Mouse (Mus musculus) mouse trophoblast stem cell (cell line): ENCODE results near the gene Bcl2l13.
"Not testable (repeated sequence)": the region's sequence is repeated elsewhere in the genome, so short reads cannot be mapped to it uniquely, and the experiment has no call there.

Experiments
- in situ Hi-C, 2 experiments: fragments of 300-500 bp; cut with MseI, MboI; formaldehyde crosslinking; loops; 2 replicates in 1 of 2; 3 replicates in 1 of 2; pipeline ENCODE4 v1.15.1; 2025

Bcl2l13 gene

DNA sequence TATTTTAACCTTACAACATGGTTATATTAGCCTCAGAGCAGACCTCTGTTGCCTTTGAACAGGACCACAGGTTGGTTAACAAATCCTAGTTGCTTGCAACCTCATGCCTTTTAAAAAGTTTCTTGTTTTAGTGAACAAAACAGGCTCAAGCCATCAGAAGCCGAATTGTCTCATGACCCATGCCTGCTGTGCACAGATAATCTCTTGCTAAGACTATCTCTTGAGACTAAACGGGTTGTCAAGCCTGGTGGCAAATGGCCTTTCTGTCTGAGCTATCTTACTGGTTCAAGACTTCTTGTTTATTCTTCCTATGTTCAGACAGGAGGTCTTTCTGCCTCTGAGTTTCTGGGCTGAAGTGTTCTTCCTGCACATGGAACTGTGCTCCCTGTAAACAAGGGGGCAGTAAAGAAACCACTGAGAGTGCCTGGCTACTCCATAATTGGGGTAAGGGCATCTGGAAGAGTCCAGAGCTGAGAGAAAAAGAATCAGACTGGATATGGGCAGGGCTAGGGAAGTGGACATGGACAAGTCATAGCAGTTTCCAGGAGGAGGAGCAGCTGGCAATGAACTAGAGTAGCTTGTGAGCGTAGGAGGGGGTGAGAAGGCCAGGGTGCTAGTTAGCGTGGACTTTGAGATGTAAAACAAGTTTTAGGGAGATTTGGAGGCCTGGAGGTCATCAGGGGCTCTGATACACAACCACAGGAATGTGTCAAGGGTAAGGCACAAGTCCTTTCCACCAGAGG, 5.0 kb upstream of the Bcl2l13 start:
- in situ Hi-C loops, result no loop called here

DNA sequence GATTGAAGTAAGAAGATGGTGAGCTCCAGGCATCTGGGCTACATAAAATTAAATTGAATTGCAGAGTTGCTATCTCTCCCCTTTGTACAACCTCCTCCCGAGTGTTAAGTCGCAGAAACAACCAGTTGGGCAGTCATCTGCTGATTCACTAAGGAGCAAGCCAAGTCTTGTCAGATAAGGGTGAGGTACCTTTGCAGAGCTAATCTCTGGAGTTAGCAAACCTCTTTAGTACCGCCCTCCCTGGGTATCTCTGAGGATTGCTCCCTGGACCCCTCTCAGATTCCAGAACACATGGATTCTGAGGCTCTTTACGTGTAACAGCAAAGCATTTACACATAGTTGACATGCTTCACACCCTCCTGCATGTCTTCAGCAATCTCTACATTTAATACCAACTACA, 3.9 kb upstream of the Bcl2l13 start:
- in situ Hi-C loops, result no loop called here

- in situ Hi-C loops, result no loop called here
These were observed 1.2 kb upstream of the Bcl2l13 start for GRCm38 (mm10) chr6:120834766-120835321.

DNA sequence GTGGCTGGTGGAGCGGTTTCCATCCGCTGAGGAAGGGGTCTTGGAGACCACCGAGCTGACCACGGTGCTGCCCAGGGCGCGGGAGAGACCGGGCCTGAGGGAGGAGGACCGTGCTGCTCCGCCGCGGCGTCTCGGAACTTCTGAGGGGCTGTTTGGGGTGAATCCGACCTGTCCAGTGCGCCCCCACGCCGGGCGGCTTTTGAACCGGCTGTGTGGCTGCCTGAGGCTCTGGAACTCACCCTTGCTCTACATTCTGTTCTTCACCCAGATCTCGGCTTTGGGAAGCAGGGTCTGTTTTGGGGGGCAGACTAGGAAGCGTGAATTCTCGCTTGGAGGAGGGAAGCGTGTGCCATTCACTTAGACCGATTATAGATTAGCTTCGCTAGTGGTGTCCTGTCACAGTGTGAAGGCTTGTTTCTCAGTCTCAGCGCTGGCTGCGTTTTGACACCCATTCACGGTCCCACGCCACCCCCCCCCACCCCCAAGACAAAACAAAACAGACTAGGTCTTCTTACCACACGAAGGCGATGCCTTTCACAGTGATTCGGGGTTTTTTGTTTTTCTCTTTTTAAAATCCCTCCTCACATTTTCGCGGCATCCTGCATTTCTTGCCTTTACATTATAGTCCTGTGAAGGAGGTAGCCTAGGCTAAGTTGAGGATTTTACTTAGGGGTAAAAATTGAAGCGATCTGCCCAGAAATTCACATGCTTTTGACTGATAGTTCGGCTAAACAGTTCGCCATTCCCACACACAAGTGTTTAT, 558 bp downstream of the Bcl2l13 start:
- in situ Hi-C loops, result no loop called here

DNA sequence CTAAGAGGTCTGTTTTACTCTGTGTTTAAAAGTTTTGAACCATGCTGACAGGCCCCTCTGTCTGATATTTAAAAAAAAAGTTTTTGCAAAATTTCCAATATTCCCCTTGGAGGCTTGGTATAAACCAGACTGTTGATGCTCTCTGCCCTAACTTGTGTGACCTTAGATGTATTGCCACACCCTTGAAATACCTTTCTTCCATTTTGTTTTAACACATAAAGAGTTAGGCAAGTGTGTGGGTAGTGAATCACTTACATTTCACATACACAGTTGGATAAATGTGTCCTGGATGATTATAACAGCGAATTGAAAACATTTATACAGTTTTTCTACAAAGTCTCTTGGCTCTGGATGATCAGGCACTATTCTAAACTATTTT, 1.1 kb downstream of the Bcl2l13 start:
- in situ Hi-C loops, result no loop called here

GRCm38 (mm10) chr6:120840258-120840657, 4.2 kb downstream of the Bcl2l13 start:
- in situ Hi-C loops, result no loop called here

DNA sequence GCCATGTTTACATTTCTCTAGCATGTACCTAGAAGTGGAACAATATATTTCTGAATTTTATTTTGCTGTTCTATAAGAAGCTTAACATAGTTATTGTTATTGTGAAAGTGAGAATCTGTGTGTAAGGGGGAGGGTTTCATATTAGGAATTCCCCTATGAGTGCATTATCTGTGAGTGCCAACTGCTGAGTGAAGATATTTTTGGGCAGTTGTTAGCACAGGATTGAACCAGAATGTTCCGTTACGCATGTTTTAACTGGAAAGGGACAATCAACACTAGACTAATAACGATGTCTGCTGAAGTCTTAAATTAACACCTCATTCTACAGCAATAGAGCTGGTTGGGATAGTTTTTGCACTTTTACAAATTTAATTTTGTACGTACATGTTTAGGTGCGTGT, 5.7 kb downstream of the Bcl2l13 start:
- in situ Hi-C loops, result no loop called here

- in situ Hi-C loops, result not testable (repeated sequence)
These were observed 14.7 kb downstream of the Bcl2l13 start for GRCm38 (mm10) chr6:120850720-120851119.

DNA sequence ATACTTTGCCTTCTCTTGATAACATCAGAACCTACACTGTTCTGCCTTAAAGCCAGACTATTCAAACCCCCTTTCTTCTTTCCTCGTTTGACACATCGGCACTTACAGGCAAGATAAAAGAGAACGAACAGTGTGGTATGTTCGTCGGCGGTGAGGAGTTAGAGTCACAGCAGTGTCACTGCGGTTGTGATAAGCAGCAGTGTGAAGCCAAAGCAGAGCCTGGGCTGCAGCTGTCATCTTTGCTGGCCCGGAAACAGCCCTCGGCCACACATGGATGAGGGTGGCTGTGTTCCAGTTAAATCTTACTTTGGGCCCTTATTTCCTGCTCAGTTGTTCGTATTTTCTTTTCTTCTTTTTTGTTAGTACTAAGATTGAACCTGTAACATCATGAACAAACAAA, 18.4 kb downstream of the Bcl2l13 start:
- in situ Hi-C loops, result no loop called here

DNA sequence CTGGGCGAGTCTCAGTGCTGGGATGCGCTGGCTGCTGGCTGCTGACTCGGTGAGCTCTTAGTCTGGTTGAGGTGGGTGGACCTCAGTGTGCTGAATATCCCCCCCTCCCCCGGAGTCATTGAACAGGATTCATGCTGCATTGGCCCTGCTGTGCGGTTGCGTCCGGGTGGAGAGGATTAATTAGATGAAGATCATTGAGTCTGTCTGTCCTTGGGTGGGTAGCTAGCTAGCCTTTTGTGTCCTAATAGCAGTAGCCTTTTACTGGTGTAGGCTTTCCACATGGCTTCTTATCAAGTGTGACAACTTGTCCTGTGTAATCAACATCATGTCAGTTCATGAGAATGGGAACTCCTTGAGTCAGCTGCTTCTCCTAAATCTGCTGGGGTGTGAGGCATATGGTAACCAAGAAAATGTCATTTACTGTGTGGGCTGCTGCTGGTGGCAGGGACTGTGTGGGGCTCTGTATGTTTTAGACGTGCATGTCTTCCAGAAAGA, 22.3 kb downstream of the Bcl2l13 start:
- in situ Hi-C loops, result no loop called here

GRCm38 (mm10) chr6:120860079-120860478, 24.1 kb downstream of the Bcl2l13 start:
- in situ Hi-C loops, result no loop called here

DNA sequence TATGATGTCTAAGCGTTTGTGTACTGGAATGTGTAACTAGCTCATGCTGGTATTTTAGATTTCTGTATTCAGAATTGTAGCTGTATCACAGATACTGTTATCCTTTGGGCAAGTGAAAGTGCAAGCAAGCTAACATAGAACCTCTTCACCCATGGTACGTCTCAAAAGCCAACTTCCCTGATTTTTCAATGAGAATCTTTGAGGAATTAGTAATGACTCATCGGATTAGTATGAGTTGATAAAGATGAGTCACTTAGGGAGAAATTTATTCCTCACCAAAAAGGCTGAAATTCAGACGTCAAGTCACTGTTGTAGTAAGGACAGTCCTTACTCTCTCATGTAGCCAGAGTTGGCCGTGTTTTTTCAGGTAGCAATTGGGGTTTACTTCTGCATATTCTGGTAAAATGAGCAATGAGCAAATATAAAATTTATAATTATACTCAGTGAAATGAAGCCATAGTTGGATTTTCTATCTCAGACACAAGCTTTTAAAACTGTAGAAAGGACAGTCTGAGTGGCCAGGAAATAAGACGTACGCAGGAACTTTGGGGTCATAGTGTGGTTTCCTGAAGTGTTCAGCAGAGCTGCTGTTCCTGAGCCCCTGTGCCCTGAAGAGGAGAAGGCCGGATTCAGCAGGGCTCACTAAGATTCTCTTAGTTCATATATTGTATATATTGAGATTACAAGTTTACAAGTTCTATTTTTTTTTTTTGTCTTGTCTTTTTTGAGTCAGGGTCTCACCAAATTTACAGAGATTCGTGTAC, 30.2 kb downstream of the Bcl2l13 start:
- in situ Hi-C loops, result no loop called here

- in situ Hi-C loops, result no loop called here
These were observed 32.8 kb downstream of the Bcl2l13 start for GRCm38 (mm10) chr6:120868824-120869223.

- in situ Hi-C loops, result no loop called here
These were observed 35.3 kb downstream of the Bcl2l13 start for GRCm38 (mm10) chr6:120871286-120871685.

DNA sequence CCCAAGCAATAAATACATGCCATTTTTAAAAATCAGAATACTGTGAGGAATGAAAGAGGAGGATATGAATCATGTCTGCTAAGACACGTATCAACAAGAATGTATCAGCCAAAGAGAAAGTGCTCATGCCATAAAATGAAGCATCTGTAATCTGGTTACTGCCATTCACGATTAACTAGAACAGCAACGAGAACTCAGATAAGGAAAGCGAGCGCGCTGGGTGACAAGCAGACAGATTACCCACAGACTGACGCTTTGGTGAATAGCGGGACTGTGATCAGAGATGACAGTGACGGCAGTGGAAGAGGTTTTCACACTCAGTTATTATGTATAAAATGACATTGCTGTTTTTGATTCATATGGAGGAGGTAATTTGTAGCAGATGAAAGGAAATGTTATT, 37.9 kb downstream of the Bcl2l13 start:
- in situ Hi-C loops, result no loop called here

GRCm38 (mm10) chr6:120879046-120879445, 43.0 kb downstream of the Bcl2l13 start:
- in situ Hi-C loops, result no loop called here

GRCm38 (mm10) chr6:120884436-120884835, 48.4 kb downstream of the Bcl2l13 start:
- in situ Hi-C loops, result no loop called here

DNA sequence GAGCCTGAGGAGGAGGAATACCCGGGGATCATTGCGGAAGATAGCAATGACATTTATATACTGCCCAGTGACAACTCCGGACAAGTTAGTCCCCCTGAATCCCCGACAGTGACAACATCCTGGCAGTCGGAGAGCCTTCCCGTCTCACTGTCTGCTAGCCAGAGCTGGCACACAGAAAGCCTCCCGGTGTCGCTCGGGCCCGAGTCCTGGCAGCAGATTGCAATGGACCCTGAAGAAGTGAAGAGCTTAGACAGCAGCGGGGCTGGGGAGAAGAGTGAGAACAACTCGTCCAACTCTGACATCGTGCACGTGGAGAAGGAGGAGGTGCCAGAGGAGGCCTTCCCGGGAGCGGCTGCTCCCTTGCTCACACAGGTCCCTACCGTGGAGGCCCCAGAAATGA, 50.7 kb downstream of the Bcl2l13 start:
- in situ Hi-C loops, result no loop called here

GRCm38 (mm10) chr6:120894089-120894488, 58.1 kb downstream of the Bcl2l13 start:
- in situ Hi-C loops, result no loop called here

DNA sequence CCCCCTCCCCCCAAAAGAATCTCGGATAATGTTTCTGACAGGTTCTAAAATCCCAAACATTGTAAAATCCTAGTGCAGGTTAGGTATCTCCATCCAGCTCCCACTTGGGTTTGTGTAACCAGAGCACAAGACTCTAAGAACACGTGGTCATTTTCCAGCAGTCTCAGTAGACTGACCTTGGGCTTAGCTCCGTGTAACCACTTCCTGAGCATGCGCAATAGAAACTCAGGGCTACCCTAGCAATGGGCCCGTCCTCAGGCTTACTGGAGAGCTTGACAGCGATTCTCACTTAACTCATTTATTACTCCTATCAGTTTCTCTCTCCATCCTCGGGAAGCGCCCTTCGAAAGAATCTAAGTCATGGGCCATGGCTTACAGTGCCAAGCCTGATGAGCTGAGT, 58.5 kb downstream of the Bcl2l13 start:
- in situ Hi-C loops, result no loop called here

DNA sequence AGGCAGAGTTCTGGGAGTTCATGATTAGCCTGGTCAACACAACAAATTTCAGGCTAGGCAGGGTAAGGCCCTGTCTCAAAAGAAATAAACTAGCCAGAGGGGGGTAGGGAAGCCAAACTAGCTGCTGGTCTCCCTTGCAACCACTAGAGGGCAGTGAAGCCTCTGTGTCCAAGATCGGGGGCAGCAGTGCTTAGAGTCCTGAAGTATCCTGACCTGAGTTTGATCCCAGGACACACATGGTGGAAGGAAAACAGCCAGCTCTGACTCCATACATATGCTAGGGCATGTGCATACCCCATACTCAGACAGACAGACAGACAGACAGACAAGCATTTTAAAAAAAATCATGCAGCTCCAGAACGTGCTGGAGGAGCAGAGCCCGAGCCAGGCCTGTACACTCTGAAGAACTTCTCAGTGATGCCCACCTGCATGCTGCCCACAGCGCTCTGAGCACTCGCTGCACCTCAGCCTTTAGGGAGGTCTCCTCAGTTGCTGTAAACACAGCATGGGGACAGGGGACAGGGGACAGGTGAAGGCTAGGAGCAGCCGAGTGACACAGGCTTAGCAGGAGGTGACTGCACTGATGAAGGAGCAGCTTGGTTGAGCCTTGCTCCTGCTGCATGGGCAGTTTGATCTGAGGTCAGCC, 62.3 kb downstream of the Bcl2l13 start:
- in situ Hi-C loops, result no loop called here
